Mouse (Mus musculus): ENCODE results near the gene Gm21830.

- TF ChIP-seq ZNF384 (IDR thresholded peaks at IDR 0.05; ENCODE audit: low read depth, low read length) (no peak), ZC3H11A (IDR thresholded peaks at IDR 0.05; ENCODE audit: borderline replicate concordance, low read depth, low read length) (no peak)
Measured at GRCm38 (mm10) chr2:67467036-67467435, 53.5 kb downstream of the Gm21830 start.

All from ES-E14 (cell line).